Mouse (Mus musculus): ENCODE measurements around the gene Tmem186.

Gene Tmem186

DNA sequence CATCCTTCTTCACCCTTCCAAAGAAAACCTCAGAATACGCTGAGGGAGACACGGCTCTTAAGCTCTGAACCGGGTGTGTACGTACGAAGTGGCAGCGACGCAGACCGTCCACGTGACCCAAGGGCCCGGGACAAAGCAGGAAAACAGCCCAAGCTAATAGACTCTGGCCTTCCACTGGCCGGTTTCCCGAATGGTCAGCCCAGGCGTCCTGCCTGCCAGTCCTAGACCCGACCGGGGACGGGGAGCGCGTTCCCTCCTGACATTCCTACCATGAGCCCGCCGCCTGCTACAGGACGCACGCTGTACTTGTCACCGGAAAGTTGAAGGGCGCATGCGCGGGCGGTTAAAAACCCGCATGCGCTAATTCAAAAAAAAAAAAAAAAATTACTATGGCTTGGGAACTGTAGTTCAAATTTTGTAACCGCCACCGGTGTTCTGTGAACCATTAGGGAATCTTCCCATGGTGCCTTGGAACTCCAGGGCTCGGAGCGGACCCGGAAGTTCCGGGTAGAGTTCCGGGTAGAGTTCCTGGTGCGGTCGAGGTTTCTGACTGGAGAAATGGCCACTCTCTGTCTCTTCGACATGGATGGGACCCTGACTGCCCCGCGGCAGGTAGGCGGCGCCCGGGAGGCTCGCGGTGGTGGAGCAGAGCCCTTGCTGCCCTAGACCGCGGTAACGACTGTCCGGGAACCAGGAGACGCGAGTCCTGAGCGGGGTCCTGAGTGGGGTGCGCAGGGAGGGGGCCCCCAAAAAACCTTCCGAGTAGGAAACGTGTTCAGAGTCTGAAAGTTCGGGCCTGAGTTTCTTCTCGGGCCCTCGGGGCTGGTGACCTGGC is at the start of gene Tmem186, which contains the start of gene Pmm2:
Gene Tmem186 (minus strand): TSS at position 496 of the 835 bp plus-strand sequence.
Gene Pmm2 (plus strand): TSS at position 458 of the 835 bp plus-strand sequence.
- peak; percentile 77 for DNase-seq (ENCODE audit: low read depth, low spot score)

DNA sequence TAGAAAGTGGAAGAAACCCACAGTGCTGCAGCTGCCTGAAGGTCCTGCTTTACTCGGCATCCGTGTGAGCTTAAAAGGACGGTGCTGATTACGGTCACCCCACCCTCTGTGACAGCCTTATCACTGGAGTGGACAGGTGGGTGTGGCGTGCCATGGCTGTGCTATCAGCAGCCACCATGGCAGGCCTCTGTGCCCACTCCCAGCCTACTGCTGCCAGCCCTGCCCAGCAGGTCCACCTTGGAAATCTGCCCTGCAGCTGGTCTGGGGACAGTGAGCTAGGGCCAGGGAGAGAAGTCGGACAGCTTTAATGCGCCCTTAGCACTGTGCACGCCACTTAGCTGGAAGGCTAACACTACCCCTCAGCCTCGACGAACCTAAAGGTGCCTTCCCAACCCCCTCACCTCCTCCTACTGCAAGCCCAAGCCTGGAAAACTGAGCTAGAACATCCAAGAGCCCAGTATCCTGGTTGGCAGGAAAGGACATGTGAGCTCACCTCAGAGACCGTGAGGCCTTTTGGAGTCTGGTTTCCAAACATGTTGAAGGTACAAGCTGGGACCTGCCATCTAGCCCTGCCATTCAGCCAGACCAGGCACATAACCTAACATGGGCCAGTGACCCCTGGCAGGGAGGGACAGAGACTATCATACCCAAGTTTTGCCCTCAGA is 49.5 kb upstream of the Tmem186 start:
- DNase-seq (ENCODE audit: low read depth, low spot score), result no peak

DNA sequence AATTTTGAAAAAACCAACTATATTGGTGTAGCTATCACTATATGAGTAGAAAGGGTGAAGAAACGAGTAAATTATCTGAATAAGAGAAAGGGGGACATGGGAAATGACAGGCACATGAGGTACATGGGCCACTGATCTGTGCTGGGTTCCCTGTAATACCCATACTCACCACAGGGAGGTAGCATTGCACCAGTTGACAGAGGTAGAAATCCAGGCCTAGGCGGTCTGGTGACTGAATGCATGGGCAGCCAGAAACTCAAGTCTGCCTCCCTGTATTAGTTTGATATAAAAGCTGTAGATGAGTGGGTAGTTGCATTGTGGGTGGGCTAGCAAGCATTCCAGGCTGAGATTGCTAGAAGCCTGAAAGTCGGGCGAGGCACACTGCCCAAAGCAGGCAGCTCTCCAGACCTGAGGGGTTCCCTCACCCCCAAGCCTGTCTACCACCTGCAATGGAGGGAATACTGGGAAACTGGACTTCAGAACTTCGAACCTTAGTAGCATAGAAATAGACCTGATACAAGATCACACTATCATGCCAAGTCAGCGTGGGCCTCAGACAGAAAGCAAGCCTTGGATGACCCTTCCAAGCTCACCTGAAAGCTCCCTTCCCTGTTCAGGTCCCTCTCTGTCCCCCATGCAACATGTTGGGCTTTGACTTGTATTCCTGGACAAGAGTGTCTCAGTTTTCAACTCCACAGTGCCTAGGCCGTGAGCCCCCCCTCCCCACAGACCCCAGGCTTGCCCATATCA is 48.8 kb upstream of the Tmem186 start:
- peak; percentile 54 for DNase-seq (ENCODE audit: low read depth, low spot score)

DNA sequence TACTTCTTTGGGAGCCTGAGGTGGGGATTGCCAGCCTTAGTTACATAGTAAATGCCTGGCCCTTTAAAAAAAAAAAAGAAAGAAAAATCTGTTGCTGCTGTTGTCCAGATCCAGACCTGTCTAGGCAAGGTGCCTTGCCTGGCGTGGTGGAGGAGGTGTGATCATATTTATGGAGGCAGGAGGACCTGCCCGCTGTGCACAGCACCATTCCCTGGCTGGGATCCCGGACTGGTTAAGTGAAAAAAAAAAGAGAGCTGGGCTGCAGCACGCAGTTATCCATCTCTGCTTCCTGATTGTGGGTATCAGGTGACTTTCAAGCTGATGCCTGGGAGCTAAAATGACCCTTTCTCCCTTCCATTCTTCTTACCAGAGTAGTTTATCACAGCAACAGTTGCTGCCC is 47.6 kb upstream of the Tmem186 start:
- DNase-seq (ENCODE audit: low read depth, low spot score), result no peak

DNA sequence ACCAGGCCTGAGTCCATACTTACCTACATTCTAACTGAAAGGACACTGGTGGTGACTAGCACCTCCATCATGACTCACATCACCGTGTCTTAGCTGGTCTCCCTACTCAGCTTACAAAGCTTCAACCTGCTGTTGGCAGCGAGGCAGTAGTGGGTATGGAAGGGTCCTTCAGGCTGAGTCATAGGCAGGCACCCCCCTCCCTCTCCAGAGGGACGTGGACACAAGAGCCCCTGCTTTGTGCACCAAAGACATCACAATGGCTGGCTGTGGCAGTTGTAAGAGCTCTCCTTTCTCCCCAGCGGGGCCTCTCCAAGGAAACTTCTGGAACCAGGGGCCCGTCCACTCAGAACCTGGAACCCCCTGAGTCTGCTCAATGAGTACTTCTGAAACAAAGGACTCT is 43.0 kb upstream of the Tmem186 start, which contains the start of gene Gm5767:
Gene Gm5767 (plus strand): TSS at position 301 of the 400 bp plus-strand sequence.
- DNase-seq (ENCODE audit: low read depth, low spot score), result no peak

DNA sequence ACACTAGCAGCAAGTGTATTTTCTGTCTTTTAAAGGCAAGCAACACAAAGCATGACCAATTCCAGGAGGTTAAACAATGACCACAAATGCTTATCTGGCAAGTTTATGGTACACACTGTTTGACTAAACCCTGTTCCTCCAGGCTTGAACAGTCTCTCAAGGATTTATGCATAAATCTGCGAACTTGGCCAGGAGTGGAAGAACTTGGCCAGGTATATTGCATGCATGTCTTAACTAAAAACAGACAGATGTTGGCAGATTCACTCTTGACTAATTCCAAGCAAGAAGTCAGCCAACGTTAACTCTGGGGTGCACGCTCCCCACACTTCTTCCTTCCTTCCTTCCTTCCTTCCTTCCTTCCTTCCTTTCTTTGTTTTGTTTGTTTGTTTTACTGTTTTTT is 42.3 kb upstream of the Tmem186 start:
- DNase-seq (ENCODE audit: low read depth, low spot score), result no peak

DNA sequence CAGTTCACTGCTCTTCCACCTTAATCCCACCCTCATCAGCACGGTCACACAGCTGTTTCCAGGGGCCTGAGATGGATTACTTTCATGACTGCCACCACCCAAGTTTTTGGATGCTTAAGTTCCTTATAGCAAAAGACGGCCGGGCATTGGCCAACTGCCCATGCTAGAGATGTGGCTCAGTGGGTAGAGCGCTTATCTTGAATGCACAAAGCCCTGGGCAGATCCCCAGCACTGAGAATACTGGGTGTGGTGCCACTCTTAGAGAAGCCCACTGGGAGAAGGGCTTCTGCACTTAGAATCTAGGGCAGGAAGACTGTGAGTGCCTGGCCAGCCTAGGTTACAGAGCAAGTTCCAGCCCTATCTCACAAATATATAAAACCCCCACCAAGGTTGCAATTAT is 41.2 kb upstream of the Tmem186 start:
- DNase-seq (ENCODE audit: low read depth, low spot score), result no peak

DNA sequence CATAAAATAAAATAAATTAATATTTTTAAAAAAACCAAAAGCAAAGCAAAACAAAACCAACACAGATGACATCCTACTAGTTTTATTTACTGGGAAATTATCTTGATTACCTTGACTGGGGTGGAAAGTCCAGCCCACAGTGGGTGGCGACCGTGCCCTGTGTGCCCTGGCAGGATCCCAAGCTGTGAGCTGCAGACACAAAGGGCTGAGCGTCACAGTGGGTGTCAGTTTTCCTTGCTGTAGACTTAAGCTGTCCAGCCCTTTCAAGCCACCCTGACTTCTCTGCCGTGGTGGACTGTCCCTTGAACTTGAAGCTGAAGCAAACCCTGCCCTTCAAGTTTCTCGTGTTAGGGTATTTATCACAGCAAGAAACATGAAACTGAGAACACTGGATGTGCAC is 40.5 kb upstream of the Tmem186 start:
- no peak for DNase-seq (ENCODE audit: low read depth, low spot score)

DNA sequence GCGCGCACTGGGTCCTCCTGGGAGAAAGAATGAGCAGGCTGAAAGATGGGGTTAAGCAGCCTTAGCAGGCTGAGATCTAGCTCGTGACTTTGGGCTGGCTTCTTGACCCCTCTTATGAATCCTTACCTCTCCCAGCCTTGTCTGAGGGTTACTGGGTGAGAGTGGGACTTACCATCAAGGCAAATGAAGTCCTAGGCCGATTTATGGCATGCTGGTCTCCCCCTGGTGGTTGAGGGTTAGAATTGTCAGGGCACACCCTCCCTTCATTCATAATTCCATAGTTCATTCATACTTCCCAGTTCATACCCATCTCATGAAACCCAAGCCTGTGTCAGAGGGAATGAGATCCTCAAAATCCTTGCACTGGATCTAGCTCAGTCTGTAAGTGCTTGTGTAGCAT is 39.3 kb upstream of the Tmem186 start:
- DNase-seq (ENCODE audit: low read depth, low spot score), result no peak

DNA sequence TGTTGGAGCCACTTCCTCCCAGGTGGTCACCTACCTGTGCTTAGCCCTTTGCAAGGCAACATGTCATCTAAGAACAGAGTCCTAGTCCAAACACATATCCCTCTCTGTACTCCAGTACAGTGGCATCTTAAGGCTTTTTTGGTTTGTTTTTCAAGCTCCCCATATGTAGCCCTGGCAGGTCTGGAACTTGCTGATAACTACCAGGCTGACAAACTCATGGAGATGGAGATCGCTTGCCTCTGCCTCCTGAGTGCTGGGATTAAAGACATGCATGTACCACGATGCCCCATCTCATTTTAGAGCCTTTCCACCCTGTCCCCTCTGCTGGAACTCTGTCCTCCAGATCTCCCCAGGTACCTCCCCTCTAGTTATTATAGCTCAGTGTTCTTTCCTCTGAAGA is 38.7 kb upstream of the Tmem186 start:
- no peak for DNase-seq (ENCODE audit: low read depth, low spot score)

DNA sequence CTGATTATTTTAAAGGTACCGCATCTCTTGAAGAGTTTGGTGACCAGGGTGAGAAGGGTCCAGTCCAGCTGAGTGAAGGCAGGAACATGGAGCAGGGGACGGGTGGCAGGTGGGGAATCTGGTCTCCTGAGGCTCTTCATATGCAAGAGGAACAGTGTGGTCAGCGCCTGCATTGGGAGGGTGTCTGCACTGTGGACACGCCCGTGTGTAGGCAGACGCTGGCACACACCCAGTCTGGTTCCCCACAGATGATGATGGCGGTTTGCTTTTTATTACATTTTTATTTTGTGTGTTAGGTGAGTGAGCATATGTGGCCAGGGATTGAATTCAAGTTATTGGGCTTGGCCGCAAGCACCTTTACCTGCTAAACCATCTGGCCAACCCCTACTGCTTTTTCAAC is 38.0 kb upstream of the Tmem186 start:
- DNase-seq (ENCODE audit: low read depth, low spot score), result no peak

DNA sequence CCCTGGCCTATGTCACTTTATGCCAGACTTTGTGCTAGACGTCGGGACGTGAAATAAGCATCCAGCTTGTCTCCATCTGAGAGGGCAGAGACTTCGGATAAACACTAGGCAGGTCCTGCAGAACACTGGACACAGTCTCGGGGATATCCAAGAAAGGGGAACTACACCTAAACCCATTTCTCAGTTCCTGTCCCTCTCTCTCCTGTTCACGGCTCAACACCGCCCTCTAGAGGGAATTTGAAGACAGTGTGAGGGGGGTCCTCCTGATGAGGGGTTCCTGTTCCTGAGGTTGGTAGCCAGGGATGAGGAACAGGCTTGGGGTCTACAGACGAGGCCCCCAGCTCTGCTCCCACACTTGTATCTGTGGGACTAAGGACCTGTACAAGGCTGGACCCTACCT is 36.7 kb upstream of the Tmem186 start:
- no peak for DNase-seq (ENCODE audit: low read depth, low spot score)

DNA sequence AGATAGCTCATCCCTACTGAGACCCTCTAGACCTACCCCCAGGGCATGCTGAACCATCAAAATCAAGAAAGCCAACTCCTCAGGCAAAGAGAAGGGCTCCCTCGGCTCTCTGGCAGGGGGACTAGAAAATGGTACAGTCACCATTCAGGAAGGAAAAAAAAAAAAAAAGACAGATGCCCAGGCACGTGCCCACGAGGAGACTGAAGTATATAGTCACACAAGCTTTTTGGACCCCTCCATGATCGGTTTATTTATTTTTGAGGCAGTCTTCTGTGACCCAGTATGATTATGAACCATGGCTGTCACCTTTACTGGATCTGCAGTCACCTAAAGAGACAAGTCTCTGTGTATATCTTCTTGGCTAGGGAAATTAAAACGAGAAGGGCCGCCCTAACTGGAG is 35.8 kb upstream of the Tmem186 start:
- DNase-seq (ENCODE audit: low read depth, low spot score), result no peak

DNA sequence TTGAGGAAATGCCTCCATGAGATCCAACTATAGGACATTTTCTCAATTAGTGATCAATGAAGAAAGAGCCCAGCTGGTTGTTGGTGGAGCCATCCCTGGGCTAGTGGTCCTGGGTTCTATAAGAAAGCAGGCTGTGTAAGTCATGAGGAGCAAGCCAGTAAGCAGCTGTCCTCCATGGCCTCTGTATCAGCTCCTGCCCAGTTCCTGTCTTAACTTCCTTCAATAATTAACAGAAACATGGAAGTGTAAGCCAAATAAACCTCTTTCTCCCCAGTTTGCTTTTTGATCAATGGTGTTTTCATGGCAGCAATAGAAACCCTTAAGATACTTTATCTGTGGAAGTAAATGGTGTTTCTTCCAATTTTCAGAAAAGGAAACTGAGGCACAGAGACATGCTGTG is 35.3 kb upstream of the Tmem186 start:
- no peak for DNase-seq (ENCODE audit: low read depth, low spot score)

DNA sequence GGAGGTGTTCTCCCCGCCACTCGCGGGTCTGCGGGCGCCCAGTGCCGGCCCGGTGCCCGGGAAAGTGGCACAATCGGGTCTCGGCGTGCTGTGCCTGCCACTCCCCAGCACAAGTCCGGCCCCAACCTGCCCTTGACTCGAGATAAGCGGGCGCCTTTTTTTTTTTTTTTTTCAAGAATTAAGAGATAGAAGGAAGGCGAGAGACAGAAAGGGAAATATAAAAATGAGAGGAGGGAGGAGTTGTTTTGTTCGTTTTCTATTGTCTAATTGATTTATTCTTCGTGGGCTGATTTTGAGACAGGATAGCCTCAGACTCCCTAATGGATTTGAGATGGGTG is 34.8 kb upstream of the Tmem186 start:
- no peak for DNase-seq (ENCODE audit: low read depth, low spot score)

DNA sequence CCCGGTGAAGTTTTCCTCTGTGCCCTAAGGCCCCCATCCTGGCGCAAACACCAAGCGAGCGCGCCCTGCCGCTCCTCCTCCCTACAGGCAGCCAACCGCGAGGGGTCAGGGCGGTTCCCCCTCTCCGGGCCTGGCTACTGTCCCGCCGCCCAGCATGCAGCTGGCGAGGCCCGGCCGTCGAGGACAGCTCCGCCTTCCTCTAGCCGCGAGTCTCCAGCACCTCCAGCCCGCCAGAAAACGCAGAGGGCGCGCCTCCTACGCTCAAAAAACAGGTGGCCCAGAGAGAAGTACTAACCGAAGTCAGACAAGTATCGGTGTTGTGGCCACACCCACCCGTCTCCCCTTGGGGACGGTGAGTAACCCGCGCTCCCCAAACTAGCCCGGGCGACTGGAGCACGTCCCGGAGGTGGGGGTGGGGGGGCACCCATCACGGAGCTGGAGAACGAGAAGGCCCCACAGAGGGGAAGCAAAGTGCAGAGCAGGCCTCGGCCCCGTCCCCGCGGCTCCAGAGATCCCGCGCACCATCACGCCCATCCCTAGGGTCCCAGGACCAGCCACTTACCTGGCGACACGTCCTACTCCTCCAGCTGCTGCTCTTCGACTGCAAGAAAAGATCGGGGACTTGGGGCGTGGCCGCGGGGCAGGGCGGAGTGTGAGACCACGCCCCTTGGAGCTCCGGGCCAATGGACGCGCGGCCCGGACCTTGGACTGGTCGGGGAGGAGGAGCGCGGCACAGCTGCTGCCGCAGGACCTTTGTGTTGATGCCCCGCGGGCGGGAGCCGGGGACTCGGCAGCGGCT is 34.2 kb upstream of the Tmem186 start, which contains the start of gene Carhsp1:
Gene Carhsp1 (minus strand): TSS at position 605 of the 799 bp plus-strand sequence.
- peak; percentile 32 for DNase-seq (ENCODE audit: low read depth, low spot score)

DNA sequence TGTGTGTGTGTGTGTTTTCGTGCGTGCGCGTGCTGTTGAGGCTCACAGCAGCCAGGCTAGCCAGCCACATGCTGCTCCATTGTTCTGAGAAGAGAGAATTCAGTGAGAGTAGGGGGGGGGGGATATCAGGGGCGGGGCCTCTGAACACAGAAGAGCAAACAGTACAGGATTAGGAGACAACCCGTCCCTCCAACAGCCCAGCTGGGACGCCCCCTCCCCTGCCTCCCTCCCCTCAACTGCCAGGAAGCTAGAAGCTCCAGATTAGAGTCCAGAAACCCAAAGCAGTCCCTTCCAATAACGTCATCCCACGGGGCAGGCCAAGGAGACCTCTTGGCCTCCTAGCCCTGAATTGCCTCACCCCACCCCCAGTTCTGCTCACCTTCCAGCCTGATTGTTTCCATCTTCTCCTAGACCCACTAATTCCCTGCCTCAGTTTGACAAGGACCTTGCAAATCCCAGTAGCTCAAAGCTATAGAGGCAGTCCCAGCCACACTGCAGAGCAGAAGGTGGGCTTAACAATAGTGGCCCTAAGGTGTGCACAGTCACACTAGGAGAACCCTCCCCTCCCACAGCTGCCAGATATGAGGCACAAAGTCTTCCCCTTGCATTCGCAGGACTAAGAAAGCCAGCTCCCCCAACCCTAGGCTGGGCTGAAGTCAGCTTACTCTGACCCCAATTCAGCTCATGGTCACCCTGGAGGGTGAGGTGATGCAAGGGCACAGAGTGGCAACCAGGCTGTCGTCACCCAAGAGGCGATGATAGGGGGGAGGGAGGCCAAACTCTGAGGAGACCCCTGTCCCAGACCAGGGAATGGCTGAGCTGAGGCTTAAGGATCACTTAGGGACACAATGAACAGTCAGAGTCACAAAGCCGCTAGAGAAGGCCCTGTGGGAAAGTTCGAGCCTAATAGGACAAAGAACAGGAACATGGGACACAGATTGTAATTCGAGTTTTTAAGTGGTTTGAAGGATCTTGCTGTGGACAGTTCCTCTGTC is 32.8 kb upstream of the Tmem186 start:
- no peak for DNase-seq (ENCODE audit: low read depth, low spot score)

DNA sequence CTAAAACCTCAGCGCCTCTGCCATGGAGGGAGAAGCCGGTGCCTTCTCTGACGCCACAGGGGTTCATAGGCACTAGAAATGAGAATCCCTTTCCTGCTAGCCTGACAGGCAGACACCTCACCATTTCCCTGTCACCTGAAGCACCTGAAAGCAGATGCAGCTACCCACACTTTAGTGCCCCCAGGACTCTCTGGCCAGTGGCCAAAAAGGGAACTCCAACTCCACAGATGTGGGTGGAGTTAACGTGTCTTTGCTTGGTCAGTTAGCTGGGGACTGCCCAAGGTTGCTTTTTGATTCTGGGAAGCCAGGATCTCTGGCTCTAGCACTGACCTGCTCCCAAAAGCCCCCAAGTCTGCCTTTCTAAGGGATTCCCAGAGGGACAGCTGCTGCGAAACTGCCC is 31.9 kb upstream of the Tmem186 start:
- DNase-seq (ENCODE audit: low read depth, low spot score), result no peak

DNA sequence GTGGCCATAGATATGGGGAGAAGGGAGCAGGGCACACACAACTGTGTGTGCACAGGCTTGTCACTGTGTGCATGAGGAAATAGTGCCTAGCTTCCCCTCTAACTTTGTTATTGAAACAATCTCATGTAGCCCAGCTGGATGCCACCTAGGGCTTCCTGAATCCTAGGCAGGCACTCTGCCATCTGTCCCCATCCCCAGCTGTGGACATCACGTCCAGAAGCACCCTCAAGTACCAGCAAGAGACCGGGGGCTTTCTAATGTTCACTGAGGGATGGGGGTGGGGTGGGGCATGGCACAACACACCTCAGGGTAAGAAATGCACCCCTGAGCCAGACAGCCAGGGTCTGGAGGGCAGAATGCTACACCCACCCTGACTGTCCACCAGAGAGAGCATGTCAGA is 30.9 kb upstream of the Tmem186 start:
- no peak for DNase-seq (ENCODE audit: low read depth, low spot score)

DNA sequence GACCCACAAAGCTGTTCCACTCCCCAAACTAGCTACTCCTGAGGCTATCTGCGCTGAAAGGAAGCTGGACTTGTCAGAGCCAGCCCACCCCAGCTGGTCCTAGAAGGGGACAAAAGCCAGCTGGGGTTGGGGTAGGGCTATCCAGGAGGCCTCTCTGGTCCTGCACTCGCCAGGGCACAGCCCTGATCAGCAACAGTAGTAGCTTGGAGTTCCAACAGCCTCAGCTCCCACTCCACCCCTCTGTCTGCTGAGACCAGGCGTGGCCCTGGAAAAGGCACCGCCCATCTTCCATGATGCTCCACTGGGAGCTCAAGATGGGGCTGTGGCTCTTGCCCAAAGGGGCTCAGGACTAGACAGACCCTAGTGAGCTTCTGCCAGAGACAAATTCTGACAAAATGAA is 30.3 kb upstream of the Tmem186 start:
- no peak for DNase-seq (ENCODE audit: low read depth, low spot score)

Measured in retina, adult 2 months (tissue).